Mouse (Mus musculus) forebrain, embryonic 13.5 days (tissue): Measurements from ENCODE around the gene F2rl3. TPM values are rescaled to one million over a fixed set of nuclear protein-coding genes. Genes with fewer than 3 reads are reported as not detected.

ENCODE experiments used
- ATAC-seq: fragments of 200-750 bp; cut with Nextera tagmentation; 2 replicates; pipeline ENCODE4 v1.8.0; 2017
- H3K27ac ChIP-seq: fragments of 300-500 bp; sonication (generic); 2 replicates; pipeline ENCODE4 v1.5.1; 2015; ENCODE audit warnings: inconsistent platforms, mild to moderate bottlenecking, moderate library complexity
- H3K27me3 ChIP-seq: fragments of 300-500 bp; sonication (generic); 2 replicates; pipeline ENCODE4 v1.6.1; 2015; ENCODE audit warnings: mild to moderate bottlenecking, inconsistent platforms
- H3K36me3 ChIP-seq: fragments of 300-500 bp; sonication (generic); 2 replicates; pipeline ENCODE4 v1.6.1; 2015; ENCODE audit warnings: mild to moderate bottlenecking, inconsistent platforms; ENCODE audit not compliant: poor library complexity, severe bottlenecking
- H3K4me1 ChIP-seq: fragments of 300-500 bp; sonication (generic); 2 replicates; pipeline ENCODE4 v1.6.1; 2015; ENCODE audit warnings: inconsistent platforms
- H3K4me2 ChIP-seq: fragments of 300-500 bp; sonication (generic); 2 replicates; pipeline ENCODE4 v1.6.1; 2015; ENCODE audit warnings: inconsistent platforms, mild to moderate bottlenecking, moderate library complexity
- H3K4me3 ChIP-seq: fragments of 300-500 bp; sonication (generic); 2 replicates; pipeline ENCODE4 v1.5.1; 2015; ENCODE audit warnings: mild to moderate bottlenecking, inconsistent platforms
- H3K9ac ChIP-seq: fragments of 300-500 bp; sonication (generic); 2 replicates; pipeline ENCODE4 v1.6.1; 2015; ENCODE audit warnings: mild to moderate bottlenecking, inconsistent platforms
- H3K9me3 ChIP-seq: fragments of 300-500 bp; sonication (generic); replicated peaks from 2 replicates; pipeline ENCODE4 v1.6.1; 2016; ENCODE audit warnings: inconsistent platforms
- WGBS: fragments of 180-500 bp; shearing (Covaris S2); methylation state at CpG from one replicate; pipeline ENCODE4 v1.1.7; 2015; 5-methylcytosine and 5-hydroxymethylcytosine counted together
- polyA plus RNA-seq: library from polyadenylated mRNA; unstranded; fragments of >200 nt; fragmentation: Nextera tagmentation; extraction: Ambion mirVana; gene quantifications from 2 replicates; pipeline ENCODE4 v1.2.1, GENCODE M21; 2015

Gene F2rl3
- polyA plus RNA-seq, 1 experiment from 2014 or later: 0.57 TPM

- Histone ChIP-seq H3K36me3 (peaks cover 95% of the 10 kb centered on the region), H3K4me3 (no peak overlapping the region), H3K27me3 (no peaks in the 10 kb centered on the region), H3K27ac (no peak overlapping the region), H3K4me1 (no peaks in the 10 kb centered on the region), H3K9ac (no peak overlapping the region), H3K9me3 (no peaks in the 10 kb centered on the region), H3K4me2 (no peak overlapping the region)
- WGBS: 90% methylated on average over 3 of the region's 3 CpGs
- no peak for ATAC-seq
Observed at GRCm38 (mm10) chr8:72751126-72751525, 10.6 kb upstream of the F2rl3 start.

DNA sequence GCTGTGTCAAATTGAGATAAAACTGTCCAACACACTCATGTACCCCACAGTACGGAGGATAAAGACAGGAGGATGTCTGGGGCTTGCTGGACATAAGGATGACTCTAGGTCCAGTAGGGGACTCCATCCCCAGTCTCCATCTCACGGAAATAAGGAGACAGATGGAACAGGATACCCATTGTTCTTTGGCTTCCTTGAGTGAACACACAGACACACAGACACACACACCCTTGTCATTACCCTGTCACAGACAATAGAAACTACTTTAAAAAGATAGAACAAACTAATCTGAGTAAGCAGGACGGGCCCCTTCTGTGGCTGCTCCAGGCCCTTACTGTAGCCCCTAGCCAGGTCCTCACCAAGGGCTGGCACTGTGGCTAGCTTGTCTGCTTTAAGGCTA, 9.4 kb upstream of the F2rl3 start:
- Histone ChIP-seq H3K4me3 (no peak overlapping the region), H3K4me2 (no peak overlapping the region), H3K9ac (no peak overlapping the region), H3K27ac (no peak overlapping the region), H3K9me3 (no peaks in the 10 kb centered on the region), H3K36me3 (peaks cover 95% of the 10 kb centered on the region), H3K27me3 (no peaks in the 10 kb centered on the region), H3K4me1 (no peaks in the 10 kb centered on the region)
- ATAC-seq: no peak
- WGBS: 87% methylated on average over 3 of the region's 3 CpGs

- no peak for ATAC-seq
- WGBS: 97% methylated on average over 9 of the region's 9 CpGs
- no peak overlapping the region for H3K4me2 ChIP-seq
- H3K27me3 ChIP-seq: no peaks in the 10 kb centered on the region
- H3K36me3 ChIP-seq: peaks cover 95% of the 10 kb centered on the region
- H3K9ac ChIP-seq: no peak overlapping the region
- no peaks in the 10 kb centered on the region for H3K9me3 ChIP-seq
- H3K4me3 ChIP-seq: no peak overlapping the region
- no peaks in the 10 kb centered on the region for H3K4me1 ChIP-seq
- no peak overlapping the region for H3K27ac ChIP-seq
Observed at GRCm38 (mm10) chr8:72753165-72753564, 8.5 kb upstream of the F2rl3 start.

- Histone ChIP-seq H3K27me3 (no peaks in the 10 kb centered on the region), H3K27ac (no peak overlapping the region), H3K9me3 (no peaks in the 10 kb centered on the region), H3K36me3 (peaks cover 95% of the 10 kb centered on the region), H3K4me2 (no peak overlapping the region), H3K4me3 (no peak overlapping the region), H3K9ac (no peak overlapping the region), H3K4me1 (no peaks in the 10 kb centered on the region)
- WGBS: 98% methylated on average over 2 of the region's 2 CpGs
- no peak for ATAC-seq
Observed at GRCm38 (mm10) chr8:72753781-72754180, 7.9 kb upstream of the F2rl3 start.

DNA sequence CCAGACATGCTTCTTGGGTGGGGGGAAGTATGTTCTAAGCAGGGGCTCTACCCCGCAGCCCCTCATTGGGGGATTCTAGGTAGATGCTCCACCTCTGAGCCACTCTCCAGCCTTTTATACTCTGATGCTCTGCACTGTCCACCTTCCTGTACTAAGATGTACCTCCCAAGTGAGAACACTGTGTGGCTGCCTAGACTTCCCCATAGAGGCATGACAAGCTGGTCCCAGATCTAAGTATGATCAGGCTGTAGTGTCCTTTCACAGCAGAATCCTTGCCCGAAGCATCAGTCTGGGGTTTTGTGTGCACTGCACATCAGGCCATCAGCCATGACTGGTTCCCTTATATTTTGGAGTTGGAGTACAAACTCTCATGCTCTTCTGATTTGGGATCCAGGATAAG, 5.6 kb upstream of the F2rl3 start:
- H3K27me3 ChIP-seq: no peaks in the 10 kb centered on the region

GRCm38 (mm10) chr8:72756771-72757390, 4.8 kb upstream of the F2rl3 start:
- no peak for ATAC-seq
- no peak overlapping the region for H3K4me2 ChIP-seq
- H3K27ac ChIP-seq: no peak overlapping the region
- H3K4me1 ChIP-seq: no peaks in the 10 kb centered on the region
- no peak overlapping the region for H3K9ac ChIP-seq
- H3K36me3 ChIP-seq: peaks cover 71% of the 10 kb centered on the region
- no peak overlapping the region for H3K4me3 ChIP-seq
- WGBS: 97% methylated on average over 35 of the region's 35 CpGs
- no peaks in the 10 kb centered on the region for H3K27me3 ChIP-seq
- no peaks in the 10 kb centered on the region for H3K9me3 ChIP-seq

More for the DNA sequence above, 5.6 kb upstream of the F2rl3 start:
- Histone ChIP-seq H3K4me1 (no peaks in the 10 kb centered on the region), H3K9ac (no peak overlapping the region), H3K9me3 (no peaks in the 10 kb centered on the region), H3K4me3 (no peak overlapping the region), H3K27ac (no peak overlapping the region), H3K4me2 (no peak overlapping the region), H3K36me3 (peaks cover 79% of the 10 kb centered on the region)
- no peak for ATAC-seq
- 98% methylated on average over 2 of the region's 2 CpGs for WGBS

DNA sequence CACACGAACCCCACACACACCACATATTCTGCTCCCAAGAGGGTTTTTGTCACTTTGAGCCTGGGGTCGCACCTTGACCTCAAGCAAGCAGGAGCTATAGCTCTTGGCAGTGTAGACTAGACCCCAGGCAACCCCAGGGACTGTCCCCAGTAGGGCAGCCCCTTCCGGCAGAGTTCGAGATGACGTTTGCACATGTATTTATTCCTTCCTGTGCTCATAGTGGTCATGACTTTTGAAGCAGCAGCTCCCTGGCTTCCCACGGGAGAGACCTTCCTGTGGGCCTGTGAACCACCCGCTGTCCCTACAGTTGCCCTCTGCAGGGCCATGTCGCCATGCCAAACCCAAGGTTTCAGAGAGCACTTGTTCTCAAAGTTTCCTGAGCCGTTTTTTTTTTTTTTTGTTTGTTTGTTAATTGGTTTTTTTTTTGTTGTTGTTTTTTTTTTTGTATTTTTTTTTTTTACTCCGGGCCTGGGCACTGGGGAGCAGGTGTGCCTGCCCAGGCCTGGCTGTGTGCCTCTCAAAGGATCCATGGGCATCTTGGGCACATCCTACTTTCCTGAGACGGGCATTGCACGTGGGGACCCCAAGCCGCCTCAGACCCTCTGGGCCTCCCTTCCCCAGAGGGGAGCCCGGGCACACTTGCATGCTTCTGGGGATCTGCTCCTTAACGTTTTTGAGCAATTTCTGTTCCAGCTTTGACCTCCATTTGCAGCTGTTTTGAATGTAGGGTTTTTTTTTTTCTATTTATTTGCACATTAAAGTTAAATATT, 4.1 kb upstream of the F2rl3 start:
- no peak overlapping the region for H3K27ac ChIP-seq
- no peak for ATAC-seq
- H3K4me2 ChIP-seq: no peak overlapping the region
- no peaks in the 10 kb centered on the region for H3K4me1 ChIP-seq
- H3K4me3 ChIP-seq: no peak overlapping the region
- H3K9ac ChIP-seq: no peak overlapping the region
- H3K36me3 ChIP-seq: peaks cover 63% of the 10 kb centered on the region
- H3K27me3 ChIP-seq: no peaks in the 10 kb centered on the region
- WGBS: 94% methylated on average over 15 of the region's 15 CpGs
- H3K9me3 ChIP-seq: no peaks in the 10 kb centered on the region

DNA sequence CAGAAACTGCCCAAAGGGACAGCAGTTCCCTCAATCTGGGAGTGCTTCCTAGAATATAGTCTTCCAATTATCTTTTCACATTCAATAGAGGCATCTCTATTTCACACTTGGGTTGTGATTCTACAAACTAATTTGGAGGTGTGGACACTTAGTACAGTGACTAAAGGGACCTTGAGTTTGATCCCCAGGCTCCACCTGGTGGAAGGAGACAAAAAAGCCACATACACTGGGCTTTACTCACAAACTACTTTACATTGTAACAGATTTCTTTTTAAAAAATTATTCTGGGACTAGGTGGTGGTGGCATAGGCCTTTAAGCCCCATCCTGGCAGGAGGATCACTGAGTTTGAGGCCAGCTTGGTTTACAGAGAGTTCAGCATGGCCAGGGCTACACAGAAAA, 3.4 kb upstream of the F2rl3 start:
- Histone ChIP-seq H3K9me3 (no peaks in the 10 kb centered on the region), H3K36me3 (peaks cover 56% of the 10 kb centered on the region), H3K4me2 (no peak overlapping the region), H3K4me3 (no peak overlapping the region), H3K27ac (no peak overlapping the region), H3K9ac (no peak overlapping the region), H3K27me3 (no peaks in the 10 kb centered on the region), H3K4me1 (no peaks in the 10 kb centered on the region)
- no peak for ATAC-seq

GRCm38 (mm10) chr8:72760216-72760615, 1.5 kb upstream of the F2rl3 start:
- H3K9me3 ChIP-seq: no peaks in the 10 kb centered on the region
- no peak overlapping the region for H3K9ac ChIP-seq
- WGBS: 86% methylated on average over 3 of the region's 3 CpGs
- no peak overlapping the region for H3K4me2 ChIP-seq
- no peak for ATAC-seq
- peaks cover 42% of the 10 kb centered on the region for H3K36me3 ChIP-seq
- no peak overlapping the region for H3K27ac ChIP-seq
- no peak overlapping the region for H3K4me3 ChIP-seq
- no peaks in the 10 kb centered on the region for H3K4me1 ChIP-seq
- H3K27me3 ChIP-seq: no peaks in the 10 kb centered on the region

DNA sequence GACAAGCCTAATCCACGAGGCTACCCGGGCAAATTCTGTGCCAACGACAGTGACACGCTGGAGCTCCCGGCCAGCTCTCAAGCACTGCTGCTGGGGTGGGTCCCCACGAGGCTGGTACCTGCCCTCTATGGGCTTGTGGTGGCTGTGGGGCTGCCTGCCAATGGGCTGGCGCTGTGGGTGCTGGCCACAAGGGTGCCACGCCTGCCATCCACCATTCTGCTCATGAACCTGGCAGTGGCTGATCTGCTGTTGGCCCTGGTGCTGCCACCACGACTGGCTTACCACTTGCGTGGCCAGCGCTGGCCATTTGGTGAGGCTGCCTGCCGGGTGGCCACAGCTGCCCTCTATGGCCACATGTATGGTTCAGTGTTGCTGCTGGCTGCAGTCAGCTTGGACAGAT, 626 bp downstream of the F2rl3 start:
- Histone ChIP-seq H3K4me3 (no peak overlapping the region), H3K4me2 (no peak overlapping the region), H3K36me3 (peaks cover 21% of the 10 kb centered on the region), H3K9me3 (no peaks in the 10 kb centered on the region), H3K27ac (no peak overlapping the region), H3K9ac (no peak overlapping the region), H3K27me3 (no peaks in the 10 kb centered on the region), H3K4me1 (0 out of 2 replicates have a peak, but pooled peaks cover 4% of the 10 kb centered on the region)
- ATAC-seq: no peak
- 92% methylated on average over 12 of the region's 12 CpGs for WGBS

- H3K9me3 ChIP-seq: no peaks in the 10 kb centered on the region
- H3K4me1 ChIP-seq: 0 out of 2 replicates have a peak, but pooled peaks cover 4% of the 10 kb centered on the region
- H3K4me2 ChIP-seq: no peak overlapping the region
- no peak overlapping the region for H3K9ac ChIP-seq
- WGBS: 55% methylated on average over 4 of the region's 4 CpGs
- no peak for ATAC-seq
- H3K36me3 ChIP-seq: no peaks in the 10 kb centered on the region
- H3K27ac ChIP-seq: no peak overlapping the region
- no peak overlapping the region for H3K4me3 ChIP-seq
- H3K27me3 ChIP-seq: no peaks in the 10 kb centered on the region
Observed at GRCm38 (mm10) chr8:72765696-72766095, 4.0 kb downstream of the F2rl3 start.

- H3K27ac ChIP-seq: no peak overlapping the region
- H3K4me2 ChIP-seq: no peak overlapping the region
- H3K9ac ChIP-seq: no peak overlapping the region
- no peak for ATAC-seq
- WGBS: 38% methylated on average over 7 of the region's 7 CpGs
- H3K4me1 ChIP-seq: 0 out of 2 replicates have a peak, but pooled peaks cover 4% of the 10 kb centered on the region
- H3K36me3 ChIP-seq: no peaks in the 10 kb centered on the region
- H3K4me3 ChIP-seq: no peak overlapping the region
- no peaks in the 10 kb centered on the region for H3K9me3 ChIP-seq
- H3K27me3 ChIP-seq: no peaks in the 10 kb centered on the region
Observed at GRCm38 (mm10) chr8:72766777-72767176, 5.1 kb downstream of the F2rl3 start.

DNA sequence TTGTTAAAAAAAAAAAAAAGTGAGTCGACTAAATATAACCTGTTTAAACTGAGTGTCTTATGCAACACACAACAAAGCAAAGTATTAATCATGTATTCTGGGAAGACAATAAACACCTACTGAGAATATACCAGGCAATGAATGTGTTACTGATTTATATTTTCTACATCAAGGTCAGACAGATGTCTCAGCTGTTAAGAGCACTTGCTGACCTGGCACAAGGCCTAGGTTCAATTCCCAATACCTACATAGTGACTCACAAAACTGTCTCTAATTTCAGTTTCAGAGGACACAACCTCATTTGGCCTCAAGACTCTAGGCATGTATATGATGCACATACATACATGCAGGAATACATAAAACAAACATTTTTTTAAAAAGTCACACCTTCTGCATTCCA, 16.1 kb downstream of the F2rl3 start:
- no peaks in the 10 kb centered on the region for H3K9me3 ChIP-seq
- H3K27me3 ChIP-seq: no peaks in the 10 kb centered on the region
- 90% methylated on average over 1 of the region's 1 CpGs for WGBS
- H3K4me2 ChIP-seq: no peak overlapping the region
- H3K4me1 ChIP-seq: no peaks in the 10 kb centered on the region
- no peak overlapping the region for H3K4me3 ChIP-seq
- H3K36me3 ChIP-seq: no peaks in the 10 kb centered on the region
- H3K27ac ChIP-seq: no peak overlapping the region
- no peak for ATAC-seq
- no peak overlapping the region for H3K9ac ChIP-seq
